Mouse (Mus musculus) lung, adult 2 months (tissue): ENCODE measurements around the gene Crygd. TPM values are rescaled to one million over a fixed set of nuclear protein-coding genes. Genes with fewer than 3 reads are reported as not detected.
A peak's percentile ranks its signal among the peaks of the same experiment; 100 is the strongest.

ENCODE experiments used
- DNase-seq: peaks from one replicate; pipeline ENCODE4 v3.0.0; 2022
- H3K4me1 ChIP-seq: fragments of 200-500 bp; 2 replicates; pipeline ENCODE4 v1.6.1; 2011; ENCODE audit warnings: low read length; ENCODE audit not compliant: control insufficient read depth, insufficient read depth
- H3K4me3 ChIP-seq: fragments of 200-500 bp; replicated peaks from 2 replicates; pipeline ENCODE3; 2011; ENCODE audit warnings: low read depth, mild to moderate bottlenecking, control low read depth, low read length; ENCODE audit errors: extremely low read depth
- CTCF ChIP-seq: fragments of 200-500 bp; IDR thresholded peaks from 2 replicates; pipeline ENCODE4 v1.5.1; 2011; ENCODE audit warnings: mild to moderate bottlenecking, low read length, control low read depth; ENCODE audit not compliant: insufficient read depth
- POLR2A ChIP-seq: fragments of 200-500 bp; IDR thresholded peaks from 2 replicates; pipeline ENCODE4 v1.6.1; 2011; ENCODE audit warnings: low read depth, mild to moderate bottlenecking, control low read depth, low read length, borderline replicate concordance; ENCODE audit errors: extremely low read depth
- WGBS: fragments of 180-500 bp; shearing (Covaris S2); methylation state at CpG from one replicate; pipeline ENCODE4 v1.1.7; 2018; 5-methylcytosine and 5-hydroxymethylcytosine counted together
- polyA plus RNA-seq: library from polyadenylated mRNA; depleted of rRNA; stranded (reverse); fragments of >200 nt; gene quantifications from 2 replicates; pipeline ENCODE4 v1.2.3, GENCODE M21; 2012; rRNA removed

Crygd gene
- not detected in 2 replicates for polyA plus RNA-seq

GRCm38 (mm10) chr1:65063352-65063751 lies at the start of gene Crygd:
Gene Crygd, minus strand, starts transcription at chr1:65063452.
- TF ChIP-seq POLR2A (no peak), CTCF (no peak)
- DNase-seq: no peak
- 84% methylated on average over 8 of the region's 8 CpGs for WGBS
- Histone ChIP-seq H3K4me3 (no peak within 1 kb of the TSS), H3K4me1 (no peaks in the 10 kb centered on the region)

- WGBS: 44% methylated on average over 14 of the region's 14 CpGs
- no peak overlapping the region for H3K4me3 ChIP-seq
- H3K4me1 ChIP-seq: no peaks in the 10 kb centered on the region
- DNase-seq: no peak
- TF ChIP-seq CTCF: no peak
- no peak for TF ChIP-seq POLR2A
These were observed 49.5 kb upstream of the Crygd start for GRCm38 (mm10) chr1:65112807-65113196.

- Histone ChIP-seq H3K4me1 (no peaks in the 10 kb centered on the region), H3K4me3 (no peak overlapping the region)
- WGBS: 7% methylated on average over 8 of the region's 8 CpGs
- DNase-seq: peak; percentile 43
- TF ChIP-seq CTCF (peak; percentile 89), POLR2A (no peak)
These were observed 49.0 kb upstream of the Crygd start for GRCm38 (mm10) chr1:65112031-65112806.

- H3K4me3 ChIP-seq: no peak overlapping the region
- TF ChIP-seq CTCF (no peak), POLR2A (no peak)
- no peak for DNase-seq
- no peaks in the 10 kb centered on the region for H3K4me1 ChIP-seq
- WGBS: 74% methylated on average over 25 of the region's 25 CpGs
These were observed 46.6 kb upstream of the Crygd start for GRCm38 (mm10) chr1:65109756-65110435.

- WGBS: 90% methylated on average over 8 of the region's 8 CpGs
- TF ChIP-seq CTCF: no peak
- TF ChIP-seq POLR2A: no peak
- DNase-seq: no peak
These were observed 45.9 kb upstream of the Crygd start for GRCm38 (mm10) chr1:65109196-65109595.

GRCm38 (mm10) chr1:65107654-65108279 lies 44.5 kb upstream of the Crygd start:
- TF ChIP-seq CTCF (no peak), POLR2A (no peak)

More at GRCm38 (mm10) chr1:65109196-65109595, 45.9 kb upstream of the Crygd start:
- Histone ChIP-seq H3K4me3 (no peak overlapping the region), H3K4me1 (no peaks in the 10 kb centered on the region)

GRCm38 (mm10) chr1:65103273-65103672 lies 40.0 kb upstream of the Crygd start, which contains the start of gene Cryga:
Gene Cryga, minus strand, starts transcription at chr1:65103373.
- Histone ChIP-seq H3K4me3 (no peak within 1 kb of the TSS), H3K4me1 (no peaks in the 10 kb centered on the region)
- WGBS: 84% methylated on average over 11 of the region's 11 CpGs
- TF ChIP-seq CTCF: no peak
- no peak for TF ChIP-seq POLR2A
- no peak for DNase-seq

More at GRCm38 (mm10) chr1:65107654-65108279, 44.5 kb upstream of the Crygd start:
- Histone ChIP-seq H3K4me3 (no peak overlapping the region), H3K4me1 (no peaks in the 10 kb centered on the region)
- no peak for DNase-seq
- 78% methylated on average over 10 of the region's 10 CpGs for WGBS

- Histone ChIP-seq H3K4me3 (no peak overlapping the region), H3K4me1 (no peaks in the 10 kb centered on the region)
- 82% methylated on average over 3 of the region's 3 CpGs for WGBS
- TF ChIP-seq POLR2A: no peak
- no peak for TF ChIP-seq CTCF
- no peak for DNase-seq
These were observed 33.7 kb upstream of the Crygd start for GRCm38 (mm10) chr1:65096953-65097352.

DNA sequence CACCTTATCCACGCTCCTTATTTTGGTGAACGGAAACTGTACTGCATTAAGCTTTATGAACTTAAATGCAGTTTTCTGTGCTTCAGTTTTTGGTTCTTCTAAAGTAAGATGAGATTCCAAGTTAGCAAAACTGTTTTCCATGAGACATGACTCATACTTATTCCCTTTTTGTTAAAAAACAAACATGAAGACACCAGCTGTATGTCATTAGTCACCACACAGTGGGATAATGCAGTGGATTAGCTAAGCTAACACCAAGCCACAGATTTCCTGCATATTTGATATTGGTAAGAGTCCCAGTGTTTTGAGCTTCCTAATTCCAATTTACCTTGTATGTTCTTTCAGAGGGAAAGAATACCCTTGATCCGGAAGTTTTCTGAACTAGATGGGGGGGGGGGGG lies 28.3 kb upstream of the Crygd start:
- Histone ChIP-seq H3K4me3 (no peak overlapping the region), H3K4me1 (no peaks in the 10 kb centered on the region)
- no peak for TF ChIP-seq CTCF
- WGBS: 87% methylated on average over 3 of the region's 3 CpGs
- no peak for DNase-seq

GRCm38 (mm10) chr1:65090370-65090769 lies 27.1 kb upstream of the Crygd start:
- no peaks in the 10 kb centered on the region for H3K4me1 ChIP-seq
- peak; percentile 17 for DNase-seq
- 21% methylated on average over 2 of the region's 2 CpGs for WGBS

More at GRCm38 (mm10) chr1:65090370-65090769, 27.1 kb upstream of the Crygd start:
- TF ChIP-seq CTCF (no peak), POLR2A (no peak)
- no peak overlapping the region for H3K4me3 ChIP-seq
